Mouse (Mus musculus) gastrocnemius, adult 18-20 months (tissue): ENCODE measurements around the gene Itpr3. TPM values are rescaled to one million over a fixed set of nuclear protein-coding genes. Genes with fewer than 3 reads are reported as not detected.

ENCODE experiments used
- DNase-seq: peaks from one replicate; pipeline ENCODE4 v3.0.0; 2021; ENCODE audit warnings: low spot score
- long read RNA-seq, 2 experiments: library from polyadenylated mRNA; stranded (forward); transcript quantifications; one replicate each; pipeline ENCODE4 v2.0.0; 2021
- total RNA-seq, 2 experiments: library from RNA; stranded (reverse); gene quantifications; 2 replicates each; pipeline ENCODE4 v1.2.3; 2021

Gene Itpr3
- 1 to 10 TPM; 1.4 to 2.2 TPM for total RNA-seq
- long read RNA-seq, experiment 1, partial matches to known transcripts, result 0 of 1 reads
- long read RNA-seq, experiment 1, other reads (novel, unspliced or antisense), result 1 of 1 reads
- long read RNA-seq, experiment 2, partial matches to known transcripts, result 1 of 1 reads
- long read RNA-seq, experiment 2, other reads (novel, unspliced or antisense), result 0 of 1 reads

DNA sequence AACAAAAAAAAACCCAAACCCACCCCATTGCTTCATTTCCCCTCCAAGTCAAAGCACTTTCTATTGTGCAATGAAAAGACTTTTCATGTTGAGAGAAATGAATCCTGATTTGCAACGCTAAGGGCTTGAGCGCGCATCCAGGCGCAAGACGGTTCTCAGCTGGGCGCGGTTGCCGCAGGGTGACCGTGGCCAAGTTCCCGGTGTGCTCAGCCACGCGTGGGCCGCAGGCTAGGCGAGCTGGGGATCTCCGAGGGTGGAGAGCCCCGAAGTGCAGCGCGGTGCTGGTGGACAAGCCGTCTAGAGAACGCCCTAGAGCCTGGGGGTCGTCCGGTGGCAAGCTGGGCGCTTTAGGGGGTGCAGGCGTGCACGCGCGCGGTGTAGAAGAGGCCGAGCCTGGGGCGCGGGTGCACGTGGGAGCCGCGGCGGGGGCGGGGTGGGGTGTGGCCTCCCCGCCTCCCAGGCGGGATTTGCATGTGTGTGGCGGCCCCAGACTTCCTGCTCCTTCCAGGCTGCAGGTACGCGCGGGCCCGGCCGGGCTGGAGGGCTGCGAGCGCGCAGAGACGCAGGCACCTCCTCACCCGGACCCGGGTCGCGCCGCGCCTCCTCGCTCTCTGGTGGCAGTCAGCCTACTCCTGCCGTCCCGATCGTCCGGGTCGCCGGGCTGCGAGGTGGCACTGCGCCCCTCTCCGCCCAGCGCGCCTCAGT, at the start of gene Itpr3:
TSS of gene Itpr3 (plus strand) at position 493 of the 705 bp plus-strand sequence.
- DNase-seq, result peak; percentile 40

DNA sequence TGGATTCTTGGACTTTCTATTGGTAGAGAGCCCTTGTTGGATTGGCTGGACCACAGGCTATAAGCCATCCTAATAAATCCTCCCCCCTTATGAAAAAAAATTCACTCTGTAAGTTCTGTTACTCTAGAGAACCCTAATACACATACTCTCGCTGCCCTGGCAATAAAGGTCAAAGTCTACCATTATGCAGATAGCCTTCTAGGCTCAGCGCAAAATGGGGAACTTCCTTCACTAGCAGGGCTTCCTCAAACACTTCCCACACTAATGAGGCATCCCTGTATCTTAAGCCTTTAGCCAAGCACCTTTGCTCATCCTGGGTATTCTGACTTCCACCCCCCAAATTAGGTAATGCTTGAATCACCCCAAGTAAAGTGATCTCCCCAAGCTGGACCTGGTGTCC, 48.8 kb upstream of the Itpr3 start:
- DNase-seq, result no peak

DNA sequence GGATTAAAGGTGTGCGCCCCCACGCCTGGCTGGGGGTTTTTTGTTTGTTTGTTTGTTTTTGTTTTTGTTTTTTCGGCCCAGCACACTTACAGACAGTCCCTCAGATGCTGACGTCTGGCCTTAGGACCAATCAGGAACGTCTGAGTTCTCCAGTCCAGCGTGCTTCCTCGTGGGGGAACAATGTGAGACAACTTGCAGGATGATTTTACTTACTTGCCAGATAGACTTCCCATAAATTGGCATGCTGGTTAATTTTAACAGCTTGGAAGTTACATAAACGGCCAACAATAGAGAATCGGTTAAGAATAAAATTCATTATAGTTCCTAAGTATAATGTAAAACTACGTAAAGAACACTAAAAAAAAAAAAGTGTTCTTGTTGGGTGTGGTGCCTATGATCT, 45.9 kb upstream of the Itpr3 start:
- DNase-seq, result no peak

DNA sequence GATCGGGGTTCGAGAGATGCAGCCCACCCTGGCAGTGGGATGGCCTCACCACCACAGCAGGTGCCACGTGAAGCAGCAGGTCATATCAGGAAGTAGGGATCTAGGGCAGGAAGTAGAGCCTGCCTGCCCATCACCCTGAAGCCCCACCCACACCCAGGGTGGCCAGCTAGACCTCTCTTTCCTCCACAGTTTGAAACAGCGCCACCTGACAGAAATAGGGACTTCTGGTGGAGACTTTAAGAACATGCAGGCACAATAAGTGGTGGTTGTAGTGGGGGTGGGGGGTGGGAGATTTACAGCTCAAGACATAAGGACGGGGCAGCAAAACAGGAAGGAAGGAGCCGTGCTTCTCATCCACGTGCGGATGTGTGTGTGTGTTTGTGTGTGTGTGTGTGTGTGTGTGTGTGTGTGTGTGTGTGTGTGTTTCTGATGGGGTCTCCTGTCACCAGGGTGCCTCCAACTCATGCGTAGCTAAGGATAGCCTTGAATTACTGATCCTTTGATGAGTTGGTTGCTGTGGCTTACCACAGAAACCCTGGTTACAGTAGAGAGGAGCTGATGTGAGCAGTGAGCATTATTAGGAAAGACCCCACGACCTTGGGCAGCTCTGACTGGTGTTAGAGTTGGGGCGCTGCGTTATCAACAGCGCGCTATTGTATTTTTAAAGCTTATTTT, 45.0 kb upstream of the Itpr3 start:
- no peak for DNase-seq

DNA sequence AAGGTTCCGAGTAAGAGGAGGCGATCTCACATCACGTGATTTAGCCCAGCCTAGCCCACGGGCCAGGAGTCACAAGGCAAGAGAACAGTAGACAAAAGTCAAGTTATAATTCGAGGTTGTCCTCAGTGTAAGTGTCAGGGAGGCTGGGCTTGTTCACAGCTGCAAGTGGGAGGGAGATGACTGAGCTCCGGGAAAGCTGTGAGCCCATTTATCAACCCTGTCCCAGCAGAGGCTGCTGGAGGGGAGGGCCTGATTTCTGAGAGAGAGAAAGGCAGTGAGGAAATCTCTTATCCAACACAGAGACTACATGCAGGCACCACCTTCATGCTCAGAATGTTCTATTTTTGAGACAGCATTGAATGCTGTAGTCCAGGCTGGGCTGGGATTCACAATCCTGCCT, 44.2 kb upstream of the Itpr3 start:
- DNase-seq, result no peak

DNA sequence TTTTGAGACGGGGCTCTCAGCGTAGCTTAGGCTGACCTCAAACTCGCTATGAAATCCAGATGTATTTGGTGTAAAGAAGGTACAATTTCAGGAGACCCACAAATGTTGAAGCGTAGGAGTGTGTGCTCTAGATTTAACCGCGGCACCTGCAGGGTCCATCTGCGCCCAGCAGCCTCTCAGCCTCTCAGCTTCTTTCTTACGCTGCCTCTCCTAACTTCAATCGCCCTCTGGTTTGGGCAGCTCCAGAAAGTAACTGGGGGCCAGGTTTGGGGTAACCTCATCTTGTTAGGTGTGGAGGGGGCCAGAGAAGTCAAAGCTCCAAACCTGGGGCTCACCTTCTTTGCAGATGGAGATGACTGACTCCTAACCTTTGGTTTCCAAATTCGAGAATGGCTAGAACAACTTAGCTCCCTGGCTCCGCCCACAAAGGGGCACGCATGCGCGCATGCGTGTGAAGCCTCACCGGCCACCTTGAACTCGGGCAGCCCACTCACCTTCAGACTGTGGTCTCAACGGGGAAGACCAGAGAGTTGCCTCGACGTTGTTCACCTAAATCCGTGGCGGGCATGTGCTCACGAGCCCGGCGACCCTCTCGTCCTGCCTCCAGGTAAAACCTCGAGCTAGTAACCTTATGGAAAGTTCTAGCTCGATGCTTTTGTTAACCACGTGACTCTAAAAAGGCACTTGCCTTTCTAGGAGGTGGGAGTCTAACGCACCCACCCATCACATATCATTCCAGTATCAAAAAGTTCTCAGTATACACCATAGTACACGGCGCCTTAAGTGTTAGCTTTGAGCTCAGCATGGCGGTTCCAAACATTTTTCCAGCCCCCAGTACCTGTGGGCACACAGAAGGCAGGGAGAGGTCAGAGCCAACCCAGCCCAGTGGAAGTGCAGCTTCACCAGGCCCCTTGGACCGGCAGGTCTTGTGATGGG, 39.3 kb upstream of the Itpr3 start:
- DNase-seq, result peak; percentile 89

DNA sequence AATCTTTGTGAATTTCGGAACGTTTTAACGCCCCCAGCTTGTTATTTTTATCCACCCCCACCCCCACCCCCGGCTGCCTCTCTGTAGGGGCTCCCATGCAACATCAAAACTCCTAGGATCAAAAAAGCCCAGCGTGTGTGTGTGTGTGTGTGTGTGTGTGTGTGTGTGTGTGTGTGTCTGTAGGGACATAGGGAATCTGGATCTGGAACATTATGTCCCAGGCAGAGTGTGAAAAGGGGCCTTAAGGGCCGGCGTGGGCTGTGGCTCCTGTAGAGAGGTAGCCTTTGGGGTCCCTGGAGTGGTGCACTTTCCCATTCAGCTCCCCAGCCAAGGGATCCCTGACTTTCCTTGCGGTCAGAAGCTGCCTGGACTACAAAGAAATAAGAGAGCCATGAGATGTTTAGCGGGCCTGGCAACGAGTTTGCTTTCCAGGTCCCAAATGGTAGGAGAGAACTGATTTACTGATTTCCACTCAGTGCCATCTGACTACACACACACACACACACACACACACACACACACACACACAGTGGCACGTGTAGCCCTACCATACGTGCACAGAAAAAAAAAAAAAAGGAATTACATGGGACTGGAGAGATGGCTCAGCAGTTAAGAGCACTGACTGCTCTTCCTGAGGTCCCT, 38.4 kb upstream of the Itpr3 start:
- peak; percentile 14 for DNase-seq

DNA sequence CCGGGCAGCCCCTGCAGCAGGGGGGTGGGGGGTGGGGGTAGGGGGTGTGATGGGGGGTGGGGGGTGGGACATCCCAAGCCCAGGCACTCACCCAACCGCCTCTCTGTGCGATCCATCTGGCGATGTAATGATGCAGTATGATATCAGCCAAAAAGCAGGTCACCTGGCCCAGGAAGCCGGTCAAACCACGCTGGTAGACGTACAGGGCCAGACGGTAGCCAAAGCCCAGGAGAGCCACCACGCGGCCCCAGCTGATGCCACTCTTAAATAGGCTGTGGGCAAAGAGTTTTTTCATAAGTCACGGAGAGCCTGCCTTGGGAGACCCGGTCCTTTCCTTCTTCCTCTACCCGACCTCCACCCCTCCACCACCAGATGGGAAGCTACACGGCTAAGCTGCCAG, 36.0 kb upstream of the Itpr3 start:
- no peak for DNase-seq

DNA sequence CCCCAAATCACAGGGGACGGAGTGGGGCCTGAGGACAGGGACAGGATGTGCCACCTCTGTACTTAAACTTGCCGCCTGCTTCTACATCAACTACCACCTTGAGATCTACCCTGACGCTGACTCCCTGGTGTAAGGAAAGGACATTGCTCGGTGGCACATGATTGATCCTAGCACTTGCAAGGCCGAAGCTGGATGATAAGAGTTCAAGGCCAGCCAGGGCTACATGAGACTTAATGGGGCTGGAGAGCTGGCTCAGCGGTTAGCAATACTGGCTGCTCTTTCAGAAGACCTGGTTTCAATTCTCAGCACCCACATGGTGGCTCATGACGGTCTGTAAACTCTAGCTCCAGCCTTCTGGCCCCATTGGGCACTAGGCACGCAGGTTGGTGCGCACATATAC, 35.4 kb upstream of the Itpr3 start:
- no peak for DNase-seq

DNA sequence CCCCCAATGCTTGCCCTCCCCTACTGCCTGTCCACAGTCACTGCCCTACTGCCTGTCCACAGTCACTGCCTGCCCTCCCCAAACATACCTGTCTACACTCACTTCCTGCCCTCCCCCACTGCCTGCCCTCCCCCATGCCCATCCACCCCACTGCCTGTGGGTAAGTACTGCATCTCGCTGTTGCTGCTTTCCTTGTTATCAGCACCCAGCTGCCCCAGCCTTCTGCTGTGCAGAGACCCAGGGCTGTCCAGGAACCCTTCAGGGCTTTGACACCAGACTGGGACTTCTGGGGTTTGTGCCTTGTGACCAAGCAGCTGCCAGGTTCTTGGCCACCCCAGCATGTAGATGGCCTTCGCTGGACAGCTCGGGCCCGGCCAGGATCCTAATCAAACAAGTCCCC, 33.8 kb upstream of the Itpr3 start:
- no peak for DNase-seq

DNA sequence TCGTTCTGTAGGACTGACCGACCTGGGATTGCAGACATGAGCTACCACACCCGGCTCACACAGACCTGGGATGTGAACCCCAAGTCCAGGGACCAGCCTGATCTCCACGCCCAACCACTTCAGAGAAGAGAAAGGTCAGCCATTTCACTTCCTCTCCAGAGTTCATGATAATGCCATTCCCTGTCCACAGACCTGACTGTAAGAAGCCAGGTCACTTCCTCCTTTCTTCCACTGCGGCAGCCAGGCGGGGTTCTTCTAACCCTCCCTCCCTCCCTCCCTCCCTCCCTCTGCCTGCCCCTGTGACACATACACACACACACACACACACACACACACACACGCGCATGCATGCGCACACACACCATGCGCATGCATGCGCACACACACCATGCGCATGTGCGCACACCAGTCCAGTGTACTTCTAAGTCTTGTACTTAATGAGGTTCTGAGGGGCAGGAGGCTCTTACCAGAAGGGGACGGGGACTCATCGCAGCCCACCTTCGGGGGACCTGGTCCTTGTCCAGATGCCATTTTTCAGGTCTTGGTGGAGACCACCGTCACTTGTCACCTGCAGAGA, 31.7 kb upstream of the Itpr3 start:
- no peak for DNase-seq

DNA sequence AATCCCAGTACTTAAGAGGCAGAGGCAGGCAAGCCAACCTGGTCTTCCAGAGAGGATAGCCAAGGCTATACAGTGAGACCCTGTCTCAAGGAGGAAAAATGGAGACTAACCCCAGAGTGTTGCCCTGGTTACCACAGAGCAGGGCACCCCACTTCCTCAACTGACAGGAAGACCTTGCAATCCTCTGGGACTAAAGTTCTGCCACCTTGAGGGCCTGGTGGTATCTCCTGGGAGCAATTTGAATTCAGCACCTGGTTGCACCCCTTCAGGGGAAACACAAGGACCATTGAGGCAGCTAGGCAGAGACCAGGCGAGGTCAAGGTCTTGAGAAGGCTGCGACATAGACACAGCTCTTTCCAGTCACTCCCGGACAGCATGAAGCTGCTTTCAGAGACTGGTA, 31.2 kb upstream of the Itpr3 start:
- no peak for DNase-seq

DNA sequence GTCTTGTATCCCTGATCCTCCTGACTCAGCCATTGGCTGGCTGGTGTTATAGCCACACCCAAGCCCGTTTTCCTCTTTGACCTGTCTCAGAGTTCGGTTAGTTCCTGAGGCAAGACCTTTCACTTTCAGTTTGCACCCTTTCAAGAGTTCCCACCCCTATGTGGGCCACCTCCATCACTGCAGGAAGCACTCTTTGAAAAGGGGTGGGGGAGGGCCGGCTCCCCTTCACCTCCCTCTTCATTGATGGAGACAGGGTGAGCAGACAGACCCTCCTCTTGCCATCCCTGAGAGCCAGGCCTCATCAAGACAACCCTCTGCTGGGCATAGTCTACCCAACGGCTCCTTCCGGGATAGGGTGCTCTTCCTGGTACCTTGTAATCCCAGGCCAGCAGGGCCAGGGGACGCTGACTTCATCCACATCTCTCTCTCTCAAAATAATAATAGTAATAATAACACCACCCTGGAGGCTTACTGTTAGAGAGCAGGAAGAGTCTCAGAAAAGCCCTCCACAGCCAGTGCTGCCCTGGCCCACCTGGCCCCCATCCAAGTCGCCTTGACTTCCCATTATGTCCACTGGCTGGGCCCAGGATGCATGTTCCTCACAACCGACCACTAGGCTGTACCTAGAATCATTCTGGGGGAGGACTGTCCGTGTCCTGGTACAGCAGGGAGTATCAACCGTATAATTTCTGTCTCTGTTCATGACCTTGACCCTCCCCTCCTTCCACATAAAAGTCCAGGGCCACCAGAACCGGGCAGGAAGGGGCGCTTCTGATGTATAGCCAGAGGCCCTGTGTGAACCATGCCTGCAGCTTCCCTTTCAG, 29.4 kb upstream of the Itpr3 start:
- peak; percentile 28 for DNase-seq

DNA sequence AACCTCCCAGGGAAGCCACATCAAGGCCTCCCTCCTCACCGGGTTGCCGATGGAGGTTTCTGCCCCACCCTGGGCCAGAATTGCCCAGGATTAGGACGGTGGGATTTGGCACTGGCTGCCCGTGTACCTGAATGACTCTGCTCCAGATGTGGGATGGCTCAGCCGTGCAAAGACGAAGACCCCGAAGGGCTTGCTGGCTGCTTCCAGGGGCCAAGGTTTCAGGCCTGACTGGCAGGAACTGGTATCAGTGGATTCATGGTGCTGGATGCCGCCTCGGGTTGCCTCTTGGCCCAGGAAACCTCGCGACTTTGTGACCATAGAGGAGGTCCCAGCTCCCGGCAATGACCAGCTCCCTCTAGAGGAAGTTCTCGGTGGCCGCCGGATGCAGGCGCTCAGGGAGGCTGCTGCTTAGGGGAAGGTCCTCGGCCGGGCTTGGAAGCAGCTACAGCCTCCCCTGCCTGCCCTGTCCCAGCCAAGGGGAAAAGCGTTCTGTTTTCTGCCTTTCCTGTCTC, 28.8 kb upstream of the Itpr3 start:
- peak; percentile 92 for DNase-seq

DNA sequence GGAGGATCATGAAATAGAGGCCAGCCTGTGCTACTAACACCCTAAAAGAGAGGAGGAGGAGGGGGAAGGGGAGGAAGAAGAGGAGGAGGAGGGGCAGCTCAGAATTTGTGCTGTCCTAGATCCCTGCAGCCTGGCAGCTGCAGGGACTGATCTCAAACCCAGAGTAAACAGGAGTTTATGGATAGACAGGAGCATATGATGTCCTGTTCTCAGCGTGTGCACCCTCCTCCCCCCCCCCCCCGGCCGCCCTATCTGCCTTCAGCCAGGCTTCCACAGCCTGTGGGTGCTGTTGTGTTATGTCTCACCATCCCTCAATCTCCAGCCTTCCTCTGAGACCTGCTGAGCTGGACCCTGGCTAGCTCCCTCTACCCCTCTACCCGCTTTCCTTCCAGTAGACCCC, 28.2 kb upstream of the Itpr3 start, which contains the start of gene Bak1:
TSS of gene Bak1 (minus strand) at position 101 of the 400 bp plus-strand sequence.
- DNase-seq, result no peak

DNA sequence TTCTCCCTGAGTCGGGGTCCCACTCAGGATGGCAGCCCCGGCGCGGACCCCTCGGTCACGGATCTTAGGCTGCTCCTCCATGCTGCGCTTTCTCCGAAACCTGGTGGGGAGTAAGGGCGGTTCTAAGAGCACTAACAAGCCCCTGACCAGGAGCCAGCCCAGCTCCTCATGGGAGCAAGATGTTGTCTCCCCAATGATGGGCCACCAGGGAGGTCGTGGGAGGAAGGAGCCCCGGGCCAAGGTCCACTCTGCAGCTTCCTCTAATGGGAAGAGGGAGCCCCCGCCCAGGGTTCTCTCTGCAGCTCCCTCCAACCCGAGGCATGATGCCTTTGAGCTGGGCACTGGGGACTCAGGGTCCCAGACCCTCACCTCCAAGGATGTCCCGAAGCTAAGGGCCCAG, 27.7 kb upstream of the Itpr3 start:
- no peak for DNase-seq

DNA sequence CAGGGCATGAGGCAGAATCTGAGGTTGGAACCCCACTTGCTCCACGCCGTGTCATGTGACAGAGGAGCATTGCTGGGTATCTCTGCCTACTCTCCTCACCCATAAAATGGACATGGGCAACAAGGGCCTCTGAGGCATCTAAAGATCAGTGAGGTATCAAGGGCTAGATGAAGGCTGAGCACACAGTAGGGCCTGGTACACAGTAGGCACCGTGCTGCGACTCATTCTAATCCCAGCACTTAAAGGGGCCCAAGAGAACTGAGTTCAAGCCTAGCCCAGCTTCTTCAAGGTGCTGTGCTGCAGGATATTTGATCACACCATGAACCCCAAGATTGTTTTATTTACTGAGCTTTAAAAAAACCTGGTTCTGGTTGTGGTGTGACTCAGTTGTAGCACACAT, 26.2 kb upstream of the Itpr3 start:
- DNase-seq, result no peak

DNA sequence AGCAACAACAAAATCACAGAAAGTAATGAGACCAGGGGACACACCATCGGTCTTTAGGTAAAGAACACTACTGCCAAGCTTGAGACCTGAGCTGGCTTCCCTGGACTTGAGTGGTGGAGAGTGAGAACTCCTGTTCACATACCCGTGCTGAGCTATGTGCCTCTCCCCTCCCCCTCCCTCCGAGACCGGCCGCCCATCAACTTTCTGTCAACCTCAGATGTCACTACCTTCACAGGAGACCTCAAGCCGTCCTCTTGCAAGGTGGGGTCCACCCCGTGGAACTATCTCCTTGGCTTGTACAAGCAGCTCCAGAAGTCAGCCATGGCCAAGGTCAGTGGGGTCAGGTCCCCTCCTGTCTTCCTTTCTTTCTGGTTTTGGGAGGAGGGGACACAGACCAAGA, 24.8 kb upstream of the Itpr3 start:
- DNase-seq, result no peak

DNA sequence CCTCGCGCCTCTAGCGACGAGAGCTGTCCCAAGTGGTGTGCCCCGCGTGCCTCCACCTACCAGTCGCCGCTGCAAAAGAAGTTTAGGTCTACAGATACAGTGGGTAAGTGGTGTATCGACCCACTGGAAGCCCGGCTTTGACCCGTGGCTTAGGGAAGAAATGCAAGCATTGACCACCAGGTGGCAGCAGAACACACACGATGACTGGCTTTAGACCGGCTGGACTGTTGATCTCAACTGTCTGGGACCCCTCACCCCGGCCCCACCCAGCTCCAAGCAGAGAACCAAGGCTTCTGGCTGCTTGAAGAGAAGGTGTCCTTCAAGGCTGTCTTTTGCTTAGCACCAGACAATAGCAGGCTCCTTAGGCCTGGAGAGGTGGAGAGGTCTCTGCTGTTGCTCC, 24.2 kb upstream of the Itpr3 start:
- peak; percentile 76 for DNase-seq

DNA sequence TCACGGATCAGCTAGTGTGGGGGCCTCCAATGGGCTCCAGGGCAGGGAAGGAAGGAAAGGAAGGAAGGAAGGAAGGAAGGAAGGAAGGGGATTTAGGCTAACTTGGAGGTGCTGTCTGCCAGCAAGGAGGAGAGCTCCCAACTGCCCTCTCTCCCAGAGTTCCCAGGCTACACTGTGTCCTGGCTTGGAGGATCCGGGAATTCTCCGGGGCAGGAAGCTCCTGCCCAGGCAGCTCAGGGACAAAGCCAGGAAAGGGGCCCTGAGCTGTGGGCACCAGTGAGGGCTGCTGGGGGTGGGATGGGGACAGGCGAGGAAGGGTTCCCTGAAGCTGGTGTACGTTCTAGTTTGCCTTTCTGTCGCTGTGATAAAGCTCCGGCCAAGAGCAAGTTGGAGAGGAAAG, 20.6 kb upstream of the Itpr3 start:
- DNase-seq, result no peak
